Mouse (Mus musculus): ENCODE measurements around the gene Ruvbl2. TPM values are rescaled to one million over a fixed set of nuclear protein-coding genes. Genes with fewer than 3 reads are reported as not detected.

Gene Ruvbl2
- polyA plus RNA-seq, 1 experiment from 2014 or later, result 132 TPM

DNA sequence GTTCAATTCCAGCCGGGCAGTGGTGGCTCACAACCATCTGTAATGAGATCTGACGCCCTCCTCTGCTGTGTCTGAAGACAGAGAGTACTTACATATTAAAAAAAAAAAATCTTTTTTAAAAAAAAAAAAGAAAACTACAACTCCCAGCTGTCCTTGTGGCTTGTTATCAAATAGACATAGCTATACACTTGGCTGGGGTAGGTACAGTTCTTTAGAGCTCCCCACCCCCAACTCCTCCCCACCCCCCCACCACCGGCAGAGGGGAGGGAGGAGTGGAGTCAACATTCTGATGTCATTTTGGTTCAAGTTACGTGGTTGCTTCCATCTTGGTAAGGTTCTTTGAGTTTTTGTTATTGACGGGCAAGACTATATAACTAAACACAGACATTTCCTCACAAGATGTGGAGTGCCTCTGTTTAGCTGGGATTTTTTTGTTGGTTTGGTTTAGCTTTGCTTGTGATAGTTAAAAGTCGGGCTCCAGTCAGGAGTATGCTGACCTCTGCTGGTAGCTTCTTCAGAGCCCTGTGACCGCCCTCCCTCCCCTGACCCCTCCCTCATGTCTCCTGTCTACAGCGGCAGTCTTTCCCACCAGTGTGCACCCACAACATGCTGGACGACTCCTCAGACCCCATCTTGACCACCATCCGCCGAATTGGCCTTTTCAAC lies 9.6 kb upstream of the Ruvbl2 start:
- Histone ChIP-seq H3K4me3 (ENCODE audit: low read depth, low read length) (no peak overlapping the region), H3K9ac (replicated peaks; ENCODE audit: low read depth, low read length) (no peak overlapping the region), H3K4me1 (ENCODE audit: control insufficient read depth, insufficient read depth, low read length) (no peaks in the 10 kb centered on the region), H3K27me3 (ENCODE audit: control insufficient read depth, insufficient read depth, low read length) (no peaks in the 10 kb centered on the region), H3K36me3 (ENCODE audit: control insufficient read depth, insufficient read depth, low read length) (peaks cover 40% of the 10 kb centered on the region; the same call in 1 of the 2 replicates), H3K4me2 (replicated peaks; ENCODE audit: low read depth, low read length) (no peak overlapping the region), H3K9me3 (ENCODE audit: control insufficient read depth, low read depth, low read length) (no peaks in the 10 kb centered on the region), H3K27ac (ENCODE audit: low read length) (no peak overlapping the region)
- no peak for ATAC-seq (ENCODE audit: insufficient number of reproducible peaks, insufficient read depth, low FRiP score, low read depth)
- 36% methylated on average over 11 of the region's 11 CpGs for WGBS

GRCm38 (mm10) chr7:45446589-45446988 lies 8.7 kb upstream of the Ruvbl2 start:
- H3K4me2 ChIP-seq (replicated peaks; ENCODE audit: low read depth, low read length), result no peak overlapping the region
- H3K27ac ChIP-seq (ENCODE audit: low read length), result no peak overlapping the region
- no peak overlapping the region for H3K9ac ChIP-seq (replicated peaks; ENCODE audit: low read depth, low read length)
- no peaks in the 10 kb centered on the region for H3K9me3 ChIP-seq (ENCODE audit: control insufficient read depth, low read depth, low read length)
- no peaks in the 10 kb centered on the region for H3K4me1 ChIP-seq (ENCODE audit: control insufficient read depth, insufficient read depth, low read length)
- H3K27me3 ChIP-seq (ENCODE audit: control insufficient read depth, insufficient read depth, low read length), result no peaks in the 10 kb centered on the region
- H3K4me3 ChIP-seq (ENCODE audit: low read depth, low read length), result no peak overlapping the region
- ATAC-seq (ENCODE audit: insufficient number of reproducible peaks, insufficient read depth, low FRiP score, low read depth), result no peak
- peaks cover 39% of the 10 kb centered on the region; the same call in 1 of the 2 replicates for H3K36me3 ChIP-seq (ENCODE audit: control insufficient read depth, insufficient read depth, low read length)

- H3K27ac ChIP-seq (ENCODE audit: low read length), result no peak overlapping the region
- H3K4me2 ChIP-seq (replicated peaks; ENCODE audit: low read depth, low read length), result no peak overlapping the region
- H3K36me3 ChIP-seq (ENCODE audit: control insufficient read depth, insufficient read depth, low read length), result peaks cover 41% of the 10 kb centered on the region
- H3K4me1 ChIP-seq (ENCODE audit: control insufficient read depth, insufficient read depth, low read length), result no peaks in the 10 kb centered on the region
- H3K4me3 ChIP-seq (ENCODE audit: low read depth, low read length), result no peak overlapping the region
- H3K9ac ChIP-seq (replicated peaks; ENCODE audit: low read depth, low read length), result no peak overlapping the region
- no peaks in the 10 kb centered on the region for H3K9me3 ChIP-seq (ENCODE audit: control insufficient read depth, low read depth, low read length)
- no peak for ATAC-seq (ENCODE audit: insufficient number of reproducible peaks, insufficient read depth, low FRiP score, low read depth)
- 80% methylated on average over 22 of the region's 22 CpGs for WGBS
- no peaks in the 10 kb centered on the region for H3K27me3 ChIP-seq (ENCODE audit: control insufficient read depth, insufficient read depth, low read length)
Observed at GRCm38 (mm10) chr7:45443526-45444420, 5.9 kb upstream of the Ruvbl2 start.

GRCm38 (mm10) chr7:45437046-45437445 lies 850 bp downstream of the Ruvbl2 start:
- no peak overlapping the region for H3K27ac ChIP-seq (ENCODE audit: low read length)
- H3K4me3 ChIP-seq (ENCODE audit: low read depth, low read length), result no peak overlapping the region
- no peaks in the 10 kb centered on the region for H3K27me3 ChIP-seq (ENCODE audit: control insufficient read depth, insufficient read depth, low read length)
- WGBS, result 40% methylated on average over 6 of the region's 6 CpGs
- H3K4me2 ChIP-seq (replicated peaks; ENCODE audit: low read depth, low read length), result peak overlapping the region; percentile 10; the same call in 1 of the 2 replicates
- H3K36me3 ChIP-seq (ENCODE audit: control insufficient read depth, insufficient read depth, low read length), result peaks cover 10% of the 10 kb centered on the region
- peaks cover 28% of the 10 kb centered on the region for H3K4me1 ChIP-seq (ENCODE audit: control insufficient read depth, insufficient read depth, low read length)
- no peak overlapping the region for H3K9ac ChIP-seq (replicated peaks; ENCODE audit: low read depth, low read length)
- ATAC-seq (ENCODE audit: insufficient number of reproducible peaks, insufficient read depth, low FRiP score, low read depth), result no peak
- no peaks in the 10 kb centered on the region for H3K9me3 ChIP-seq (ENCODE audit: control insufficient read depth, low read depth, low read length)

- ATAC-seq (ENCODE audit: insufficient number of reproducible peaks, insufficient read depth, low FRiP score, low read depth), result no peak
- Histone ChIP-seq H3K9me3 (ENCODE audit: control insufficient read depth, low read depth, low read length) (no peaks in the 10 kb centered on the region), H3K4me3 (ENCODE audit: low read depth, low read length) (no peak overlapping the region), H3K36me3 (ENCODE audit: control insufficient read depth, insufficient read depth, low read length) (peaks cover 6% of the 10 kb centered on the region), H3K4me2 (replicated peaks; ENCODE audit: low read depth, low read length) (no peak overlapping the region), H3K4me1 (ENCODE audit: control insufficient read depth, insufficient read depth, low read length) (peaks cover 28% of the 10 kb centered on the region), H3K9ac (replicated peaks; ENCODE audit: low read depth, low read length) (no peak overlapping the region), H3K27me3 (ENCODE audit: control insufficient read depth, insufficient read depth, low read length) (no peaks in the 10 kb centered on the region), H3K27ac (ENCODE audit: low read length) (no peak overlapping the region)
- WGBS, result 85% methylated on average over 5 of the region's 5 CpGs
Observed at GRCm38 (mm10) chr7:45436444-45436843, 1.5 kb downstream of the Ruvbl2 start.

GRCm38 (mm10) chr7:45435038-45435437 lies 2.9 kb downstream of the Ruvbl2 start:
- Histone ChIP-seq H3K27me3 (ENCODE audit: control insufficient read depth, insufficient read depth, low read length) (no peaks in the 10 kb centered on the region), H3K9ac (replicated peaks; ENCODE audit: low read depth, low read length) (peak overlapping the region; percentile 67), H3K36me3 (ENCODE audit: control insufficient read depth, insufficient read depth, low read length) (peaks cover 9% of the 10 kb centered on the region), H3K4me3 (ENCODE audit: low read depth, low read length) (peak overlapping the region; percentile 88), H3K27ac (ENCODE audit: low read length) (peak overlapping the region; percentile 68), H3K4me2 (replicated peaks; ENCODE audit: low read depth, low read length) (peak overlapping the region; percentile 90), H3K9me3 (ENCODE audit: control insufficient read depth, low read depth, low read length) (no peaks in the 10 kb centered on the region), H3K4me1 (ENCODE audit: control insufficient read depth, insufficient read depth, low read length) (peaks cover 28% of the 10 kb centered on the region)
- 2% methylated on average over 16 of the region's 16 CpGs for WGBS
- ATAC-seq (ENCODE audit: insufficient number of reproducible peaks, insufficient read depth, low FRiP score, low read depth), result 0 out of 2 replicates have a peak, but pooled peaks have one; percentile 3

GRCm38 (mm10) chr7:45434203-45435015 lies 3.5 kb downstream of the Ruvbl2 start, which contains the start of gene Gys1:
Gys1 (plus strand) TSS chr7:45434844.
- H3K4me3 ChIP-seq (ENCODE audit: low read depth, low read length), result peak within 1 kb of the TSS; percentile 88
- peaks cover 28% of the 10 kb centered on the region for H3K4me1 ChIP-seq (ENCODE audit: control insufficient read depth, insufficient read depth, low read length)
- H3K27me3 ChIP-seq (ENCODE audit: control insufficient read depth, insufficient read depth, low read length), result no peaks in the 10 kb centered on the region
- H3K36me3 ChIP-seq (ENCODE audit: control insufficient read depth, insufficient read depth, low read length), result peaks cover 15% of the 10 kb centered on the region
- peak; percentile 96 for ATAC-seq (ENCODE audit: insufficient number of reproducible peaks, insufficient read depth, low FRiP score, low read depth)
- under 1% methylated on average over 45 of the region's 45 CpGs for WGBS
- no peaks in the 10 kb centered on the region for H3K9me3 ChIP-seq (ENCODE audit: control insufficient read depth, low read depth, low read length)
- peak within 1 kb of the TSS; percentile 84 for H3K27ac ChIP-seq (ENCODE audit: low read length)
- H3K9ac ChIP-seq (replicated peaks; ENCODE audit: low read depth, low read length), result peak within 1 kb of the TSS; percentile 84
- peak within 1 kb of the TSS; percentile 98 for H3K4me2 ChIP-seq (replicated peaks; ENCODE audit: low read depth, low read length)

DNA sequence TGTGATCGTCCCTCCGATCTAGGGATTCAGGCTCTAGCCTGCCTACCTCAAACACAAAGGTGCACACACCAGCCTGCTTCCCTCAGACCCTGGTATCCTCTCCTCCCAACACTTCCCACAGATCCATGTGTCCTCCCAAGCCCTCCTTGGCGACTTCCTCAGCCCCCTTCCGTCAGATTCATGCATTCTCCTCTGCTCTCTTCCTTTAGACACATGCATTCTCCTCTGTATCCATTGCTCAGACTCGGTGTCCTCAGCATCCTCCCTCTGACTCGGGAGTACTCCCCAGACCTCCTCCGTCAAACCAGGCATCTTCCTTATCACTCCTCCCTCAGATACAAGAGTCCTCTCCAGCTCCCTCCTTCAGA lies 4.1 kb downstream of the Ruvbl2 start:
- 2% methylated on average over 7 of the region's 7 CpGs for WGBS
- peaks cover 28% of the 10 kb centered on the region for H3K4me1 ChIP-seq (ENCODE audit: control insufficient read depth, insufficient read depth, low read length)
- ATAC-seq (ENCODE audit: insufficient number of reproducible peaks, insufficient read depth, low FRiP score, low read depth), result no peak
- no peaks in the 10 kb centered on the region for H3K27me3 ChIP-seq (ENCODE audit: control insufficient read depth, insufficient read depth, low read length)
- peak overlapping the region; percentile 98 for H3K4me2 ChIP-seq (replicated peaks; ENCODE audit: low read depth, low read length)
- H3K4me3 ChIP-seq (ENCODE audit: low read depth, low read length), result peak overlapping the region; percentile 88
- H3K9me3 ChIP-seq (ENCODE audit: control insufficient read depth, low read depth, low read length), result no peaks in the 10 kb centered on the region
- peak overlapping the region; percentile 84 for H3K9ac ChIP-seq (replicated peaks; ENCODE audit: low read depth, low read length)
- peaks cover 20% of the 10 kb centered on the region for H3K36me3 ChIP-seq (ENCODE audit: control insufficient read depth, insufficient read depth, low read length)
- H3K27ac ChIP-seq (ENCODE audit: low read length), result peak overlapping the region; percentile 84
